Mouse (Mus musculus): ENCODE results near the gene Tmcc1. TPM values are rescaled to one million over a fixed set of nuclear protein-coding genes. Genes with fewer than 3 reads are reported as not detected.

Gene Tmcc1
- total and polyA plus RNA-seq, 2 experiments from 2014 or later: 14.0 to 33.9 TPM

- Histone ChIP-seq H3K27ac (0 out of 2 replicates have a peak overlapping the region, but pooled peaks have one; percentile 7), H3K4me3 (ENCODE audit: low read length) (no peak overlapping the region), H3K4me2 (ENCODE audit: low read depth, low read length) (no peak overlapping the region), H3K4me1 (ENCODE audit: insufficient read depth, low read length) (peaks cover 18% of the 10 kb centered on the region), H3K36me3 (ENCODE audit: insufficient read depth, low read length) (no peaks in the 10 kb centered on the region), H3K9me3 (ENCODE audit: low read length) (no peaks in the 10 kb centered on the region), H3K9ac (replicated peaks; ENCODE audit: low read length) (no peak overlapping the region), H3K27me3 (ENCODE audit: insufficient read depth, low read length) (no peaks in the 10 kb centered on the region)
- ATAC-seq (no peak), DNase-seq (ENCODE audit: low spot score) (peak; percentile 50)
- 46% methylated on average over 13 of the region's 13 CpGs for WGBS
- no peak for TF ChIP-seq CTCF (IDR thresholded peaks at IDR 0.05; ENCODE audit: low read depth)
These were observed 221.8 kb downstream of the Tmcc1 start for GRCm38 (mm10) chr6:115971273-115972060.

- 66% methylated on average over 4 of the region's 6 CpGs for WGBS
- Histone ChIP-seq H3K9me3 (ENCODE audit: low read length) (no peaks in the 10 kb centered on the region), H3K4me2 (ENCODE audit: low read depth, low read length) (no peak overlapping the region), H3K27ac (no peak overlapping the region), H3K27me3 (ENCODE audit: insufficient read depth, low read length) (no peaks in the 10 kb centered on the region), H3K9ac (replicated peaks; ENCODE audit: low read length) (no peak overlapping the region), H3K4me1 (ENCODE audit: insufficient read depth, low read length) (peaks cover 18% of the 10 kb centered on the region), H3K4me3 (ENCODE audit: low read length) (no peak overlapping the region), H3K36me3 (ENCODE audit: insufficient read depth, low read length) (no peaks in the 10 kb centered on the region)
- no peak; the same call in 1 of the 2 replicates for TF ChIP-seq CTCF (IDR thresholded peaks at IDR 0.05; ENCODE audit: low read depth)
- DNase-seq (ENCODE audit: low spot score) (no peak), ATAC-seq (no peak)
These were observed 223.3 kb downstream of the Tmcc1 start for GRCm38 (mm10) chr6:115969952-115970351.

GRCm38 (mm10) chr6:115969103-115969502 lies 224.2 kb downstream of the Tmcc1 start:
- Histone ChIP-seq H3K4me3 (ENCODE audit: low read length) (no peak overlapping the region), H3K4me2 (ENCODE audit: low read depth, low read length) (no peak overlapping the region), H3K27ac (0 out of 2 replicates have a peak overlapping the region, but pooled peaks have one; percentile 29)

GRCm38 (mm10) chr6:115968700-115969099 lies 224.6 kb downstream of the Tmcc1 start:
- DNase-seq (ENCODE audit: low spot score) (peak; percentile 69), ATAC-seq (peak; percentile 57; the same call in 1 of the 2 replicates)
- no peak overlapping the region for H3K4me2 ChIP-seq (ENCODE audit: low read depth, low read length)
- H3K9me3 ChIP-seq (ENCODE audit: low read length): no peaks in the 10 kb centered on the region
- TF ChIP-seq CTCF (IDR thresholded peaks at IDR 0.05; ENCODE audit: low read depth): no peak
- H3K36me3 ChIP-seq (ENCODE audit: insufficient read depth, low read length): no peaks in the 10 kb centered on the region
- WGBS: 63% methylated on average over 6 of the region's 6 CpGs
- H3K27ac ChIP-seq: peak overlapping the region; percentile 29; the same call in 1 of the 2 replicates
- no peak overlapping the region for H3K4me3 ChIP-seq (ENCODE audit: low read length)
- no peaks in the 10 kb centered on the region for H3K27me3 ChIP-seq (ENCODE audit: insufficient read depth, low read length)
- H3K4me1 ChIP-seq (ENCODE audit: insufficient read depth, low read length): peaks cover 11% of the 10 kb centered on the region; the same call in 1 of the 2 replicates
- H3K9ac ChIP-seq (replicated peaks; ENCODE audit: low read length): no peak overlapping the region

More at GRCm38 (mm10) chr6:115969103-115969502, 224.2 kb downstream of the Tmcc1 start:
- TF ChIP-seq CTCF (IDR thresholded peaks at IDR 0.05; ENCODE audit: low read depth): no peak
- 51% methylated on average over 9 of the region's 9 CpGs for WGBS
- DNase-seq (ENCODE audit: low spot score) (no peak), ATAC-seq (no peak)
- Histone ChIP-seq H3K9me3 (ENCODE audit: low read length) (no peaks in the 10 kb centered on the region), H3K4me1 (ENCODE audit: insufficient read depth, low read length) (peaks cover 13% of the 10 kb centered on the region), H3K36me3 (ENCODE audit: insufficient read depth, low read length) (no peaks in the 10 kb centered on the region), H3K9ac (replicated peaks; ENCODE audit: low read length) (no peak overlapping the region), H3K27me3 (ENCODE audit: insufficient read depth, low read length) (no peaks in the 10 kb centered on the region)

Other genes starting within 250 kb of the Tmcc1 start
- 1.0 TPM in 1 of 2 replicates, not detected in the other for gene H1foo, start 248.5 kb downstream of the Tmcc1 start, total RNA-seq (2014; rRNA removed)
- not detected in 2 replicates for gene H1foo, start 248.5 kb downstream of the Tmcc1 start, polyA plus RNA-seq (2015; fragmentation: Nextera tagmentation; extraction: Ambion mirVana)
- gene Plxnd1, start 198.5 kb downstream of the Tmcc1 start, total RNA-seq (2014; rRNA removed): 31.2 and 36.1 TPM in 2 replicates
- gene Plxnd1, start 198.5 kb downstream of the Tmcc1 start, polyA plus RNA-seq (2015; fragmentation: Nextera tagmentation; extraction: Ambion mirVana): 6.1 and 8.2 TPM in 2 replicates
- 73.2 and 81.8 TPM in 2 replicates for gene Washc2, start 14.6 kb upstream of the Tmcc1 start, total RNA-seq (2014; rRNA removed)
- gene Washc2, start 14.6 kb upstream of the Tmcc1 start, polyA plus RNA-seq (2015; fragmentation: Nextera tagmentation; extraction: Ambion mirVana): 61.5 and 62.1 TPM in 2 replicates
- gene Zfand4, start 70.7 kb upstream of the Tmcc1 start, total RNA-seq (2014; rRNA removed): 2.5 and 3.9 TPM in 2 replicates
- gene Zfand4, start 70.7 kb upstream of the Tmcc1 start, polyA plus RNA-seq (2015; fragmentation: Nextera tagmentation; extraction: Ambion mirVana): 6.3 and 7.0 TPM in 2 replicates
- 116 and 118 TPM in 2 replicates for gene March8, start 144.5 kb upstream of the Tmcc1 start, total RNA-seq (2014; rRNA removed)
- 38.8 and 40.0 TPM in 2 replicates for gene March8, start 144.5 kb upstream of the Tmcc1 start, polyA plus RNA-seq (2015; fragmentation: Nextera tagmentation; extraction: Ambion mirVana)

All from hindbrain, postnatal 0 days (tissue).